Mouse (Mus musculus) neural tube, embryonic 12.5 days (tissue): ENCODE measurements at regions not wholly inside any gene's neighbourhood (a gene's known extent, or its start where the extent isn't known, plus 50 kb on each side); places are given as distances from the start of the nearest gene placed in this dataset.

Experiments
- ATAC-seq: fragments of 200-750 bp; cut with Nextera tagmentation; 2 replicates; pipeline ENCODE4 v1.8.0; 2017; ENCODE audit warnings: low read depth, mild to moderate bottlenecking, moderate TSS enrichment, moderate library complexity; ENCODE audit not compliant: low FRiP score
- H3K27ac ChIP-seq: fragments of 300-500 bp; sonication (generic); 2 replicates; pipeline ENCODE4 v1.5.1; 2016
- H3K27me3 ChIP-seq: fragments of 300-500 bp; sonication (generic); replicated peaks from 2 replicates; pipeline ENCODE4 v1.6.1; 2016; ENCODE audit warnings: mild to moderate bottlenecking
- H3K36me3 ChIP-seq: fragments of 300-500 bp; sonication (generic); 2 replicates; pipeline ENCODE4 v1.6.1; 2016; ENCODE audit warnings: mild to moderate bottlenecking
- H3K4me1 ChIP-seq: fragments of 300-500 bp; sonication (generic); 2 replicates; pipeline ENCODE4 v1.6.1; 2016
- H3K4me2 ChIP-seq: fragments of 300-500 bp; sonication (generic); replicated peaks from 2 replicates; pipeline ENCODE4 v1.6.1; 2016; ENCODE audit warnings: mild to moderate bottlenecking
- H3K4me3 ChIP-seq: fragments of 300-500 bp; sonication (generic); 2 replicates; pipeline ENCODE4 v1.5.1; 2016
- H3K9ac ChIP-seq: fragments of 300-500 bp; sonication (generic); 2 replicates; pipeline ENCODE4 v1.6.1; 2016; ENCODE audit warnings: mild to moderate bottlenecking
- H3K9me3 ChIP-seq: fragments of 300-500 bp; sonication (generic); 2 replicates; pipeline ENCODE4 v1.6.1; 2016; ENCODE audit warnings: mild to moderate bottlenecking
- WGBS: fragments of 180-500 bp; shearing (Covaris S2); methylation state at CpG from one replicate; pipeline ENCODE4 v1.1.7; 2016; 5-methylcytosine and 5-hydroxymethylcytosine counted together

DNA sequence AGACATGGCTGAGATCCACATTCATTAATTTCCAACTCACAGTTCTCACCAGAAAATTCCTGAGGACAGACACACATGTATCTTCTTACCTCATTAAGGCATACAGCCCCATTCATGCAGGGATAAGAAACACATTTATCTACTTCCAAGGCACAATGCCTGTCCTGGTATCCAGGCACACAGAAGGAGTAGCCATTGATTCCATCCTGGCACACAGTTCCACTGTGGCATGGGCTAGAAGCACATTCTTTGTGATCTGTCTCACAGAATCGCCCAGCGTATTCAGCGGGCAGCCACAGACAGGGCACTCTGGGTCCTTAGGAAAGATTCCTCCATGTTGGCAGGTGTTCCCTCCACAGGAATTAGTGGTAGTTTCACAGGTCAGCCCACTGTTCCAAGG lies 167.2 kb upstream of the Adgrb3 start:
- ATAC-seq = peak; percentile 41; the same call in 1 of the 2 replicates
- 92% methylated on average over 3 of the region's 3 CpGs for WGBS

More for the DNA sequence above, 167.2 kb upstream of the Adgrb3 start:
- no peaks in the 10 kb centered on the region for H3K9me3 ChIP-seq
- H3K36me3 ChIP-seq = no peaks in the 10 kb centered on the region
- H3K9ac ChIP-seq = no peak overlapping the region
- no peaks in the 10 kb centered on the region for H3K4me1 ChIP-seq
- no peaks in the 10 kb centered on the region for H3K27me3 ChIP-seq
- no peak overlapping the region for H3K4me3 ChIP-seq
- H3K4me2 ChIP-seq = no peak overlapping the region
- H3K27ac ChIP-seq = no peak overlapping the region
